Mouse (Mus musculus) hindbrain, embryonic 13.5 days (tissue): ENCODE data around the gene Eef2. TPM values are rescaled to one million over a fixed set of nuclear protein-coding genes. Genes with fewer than 3 reads are reported as not detected.
"Not testable (repeated sequence)": the region's sequence is repeated elsewhere in the genome, so short reads cannot be mapped to it uniquely, and the experiment has no call there.

Experiments used
- ATAC-seq: fragments of 200-750 bp; cut with Nextera tagmentation; 2 replicates; pipeline ENCODE4 v1.8.0; 2017; ENCODE audit warnings: moderate TSS enrichment; ENCODE audit not compliant: low FRiP score
- H3K27ac ChIP-seq: fragments of 300-500 bp; sonication (generic); 2 replicates; pipeline ENCODE4 v1.5.1; 2015; ENCODE audit warnings: inconsistent platforms, mild to moderate bottlenecking, moderate library complexity
- H3K27me3 ChIP-seq: fragments of 300-500 bp; sonication (generic); 2 replicates; pipeline ENCODE4 v1.6.1; 2015; ENCODE audit warnings: mild to moderate bottlenecking, inconsistent platforms
- H3K36me3 ChIP-seq: fragments of 300-500 bp; sonication (generic); 2 replicates; pipeline ENCODE4 v1.6.1; 2015; ENCODE audit warnings: mild to moderate bottlenecking, inconsistent platforms
- H3K4me1 ChIP-seq: fragments of 300-500 bp; sonication (generic); replicated peaks from 2 replicates; pipeline ENCODE4 v1.6.1; 2015; ENCODE audit warnings: inconsistent platforms
- H3K4me2 ChIP-seq: fragments of 300-500 bp; sonication (generic); 2 replicates; pipeline ENCODE4 v1.6.1; 2015; ENCODE audit warnings: inconsistent platforms, mild to moderate bottlenecking, moderate library complexity
- H3K4me3 ChIP-seq: fragments of 300-500 bp; sonication (generic); 2 replicates; pipeline ENCODE4 v1.5.1; 2015; ENCODE audit warnings: mild to moderate bottlenecking, inconsistent platforms
- H3K9ac ChIP-seq: fragments of 300-500 bp; sonication (generic); 2 replicates; pipeline ENCODE4 v1.6.1; 2015; ENCODE audit warnings: mild to moderate bottlenecking, inconsistent platforms
- H3K9me3 ChIP-seq: fragments of 300-500 bp; sonication (generic); 2 replicates; pipeline ENCODE4 v1.6.1; 2016; ENCODE audit warnings: inconsistent platforms
- WGBS: fragments of 180-500 bp; shearing (Covaris S2); methylation state at CpG from one replicate; pipeline ENCODE4 v1.1.7; 2015; 5-methylcytosine and 5-hydroxymethylcytosine counted together
- polyA plus RNA-seq: library from polyadenylated mRNA; unstranded; fragments of >200 nt; fragmentation: Nextera tagmentation; extraction: Ambion mirVana; gene quantifications from 2 replicates; pipeline ENCODE4 v1.2.1, GENCODE M21; 2015

The Eef2 gene
- polyA plus RNA-seq, 1 experiment from 2014 or later = 561 TPM

GRCm38 (mm10) chr10:81198990-81199389 lies 22.6 kb downstream of the Eef2 start:
- H3K27ac ChIP-seq = no peak overlapping the region
- no peaks in the 10 kb centered on the region for H3K36me3 ChIP-seq
- H3K9ac ChIP-seq = no peak overlapping the region
- peaks cover 56% of the 10 kb centered on the region for H3K27me3 ChIP-seq
- no peaks in the 10 kb centered on the region for H3K9me3 ChIP-seq
- H3K4me2 ChIP-seq = no peak overlapping the region
- no peak for ATAC-seq
- H3K4me1 ChIP-seq = peaks cover 7% of the 10 kb centered on the region
- no peak overlapping the region for H3K4me3 ChIP-seq
- WGBS = 91% methylated on average over 6 of the region's 6 CpGs

- peaks cover 10% of the 10 kb centered on the region for H3K36me3 ChIP-seq
- ATAC-seq = no peak
- H3K4me2 ChIP-seq = no peak overlapping the region
- 86% methylated on average over 13 of the region's 13 CpGs for WGBS
- no peaks in the 10 kb centered on the region for H3K9me3 ChIP-seq
- H3K27me3 ChIP-seq = peaks cover 44% of the 10 kb centered on the region
- no peaks in the 10 kb centered on the region for H3K4me1 ChIP-seq
- H3K9ac ChIP-seq = no peak overlapping the region
- H3K4me3 ChIP-seq = no peak overlapping the region
- no peak overlapping the region for H3K27ac ChIP-seq
Measured at GRCm38 (mm10) chr10:81200141-81200540, 23.7 kb downstream of the Eef2 start.

DNA sequence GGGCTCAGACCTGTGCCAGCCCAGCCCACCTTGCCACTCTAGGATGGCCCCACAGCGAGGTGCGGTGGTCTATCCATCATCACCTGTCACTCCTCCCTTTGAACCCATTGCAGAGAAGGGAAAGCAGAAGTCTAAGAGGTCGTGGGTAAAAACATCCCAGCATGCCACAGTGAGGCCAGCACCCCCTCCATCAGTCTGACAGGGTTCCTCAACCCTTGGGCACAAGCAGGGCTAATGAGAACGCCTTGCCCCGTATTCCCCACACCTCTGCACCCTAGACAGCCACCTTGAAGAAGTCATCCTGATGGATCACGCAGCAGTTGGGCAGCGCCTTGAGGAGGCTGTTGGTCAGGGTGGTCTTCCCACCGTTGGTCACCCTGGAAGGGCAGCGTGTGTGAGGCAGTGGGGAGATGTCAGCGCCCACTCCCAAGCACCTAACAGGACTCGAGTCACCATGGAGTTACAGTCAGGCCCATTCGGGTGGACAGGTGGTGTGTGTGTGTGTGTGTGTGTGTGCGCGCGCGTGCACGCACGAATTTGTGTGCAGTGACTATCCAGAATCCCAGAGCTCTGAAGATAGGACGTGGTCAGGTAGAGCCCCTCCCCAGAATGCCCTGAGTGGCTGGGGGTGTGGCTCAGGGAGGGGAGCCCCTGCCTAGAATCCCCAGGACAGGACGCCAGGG lies 24.3 kb downstream of the Eef2 start:
- H3K4me2 ChIP-seq = no peak overlapping the region
- ATAC-seq = no peak
- H3K9ac ChIP-seq = peak overlapping the region; percentile 20; the same call in 1 of the 2 replicates
- WGBS = 78% methylated on average over 20 of the region's 20 CpGs
- no peak overlapping the region for H3K27ac ChIP-seq
- H3K36me3 ChIP-seq = peaks cover 17% of the 10 kb centered on the region
- H3K4me1 ChIP-seq = no peaks in the 10 kb centered on the region
- H3K4me3 ChIP-seq = no peak overlapping the region
- H3K9me3 ChIP-seq = no peaks in the 10 kb centered on the region
- peaks cover 38% of the 10 kb centered on the region for H3K27me3 ChIP-seq

DNA sequence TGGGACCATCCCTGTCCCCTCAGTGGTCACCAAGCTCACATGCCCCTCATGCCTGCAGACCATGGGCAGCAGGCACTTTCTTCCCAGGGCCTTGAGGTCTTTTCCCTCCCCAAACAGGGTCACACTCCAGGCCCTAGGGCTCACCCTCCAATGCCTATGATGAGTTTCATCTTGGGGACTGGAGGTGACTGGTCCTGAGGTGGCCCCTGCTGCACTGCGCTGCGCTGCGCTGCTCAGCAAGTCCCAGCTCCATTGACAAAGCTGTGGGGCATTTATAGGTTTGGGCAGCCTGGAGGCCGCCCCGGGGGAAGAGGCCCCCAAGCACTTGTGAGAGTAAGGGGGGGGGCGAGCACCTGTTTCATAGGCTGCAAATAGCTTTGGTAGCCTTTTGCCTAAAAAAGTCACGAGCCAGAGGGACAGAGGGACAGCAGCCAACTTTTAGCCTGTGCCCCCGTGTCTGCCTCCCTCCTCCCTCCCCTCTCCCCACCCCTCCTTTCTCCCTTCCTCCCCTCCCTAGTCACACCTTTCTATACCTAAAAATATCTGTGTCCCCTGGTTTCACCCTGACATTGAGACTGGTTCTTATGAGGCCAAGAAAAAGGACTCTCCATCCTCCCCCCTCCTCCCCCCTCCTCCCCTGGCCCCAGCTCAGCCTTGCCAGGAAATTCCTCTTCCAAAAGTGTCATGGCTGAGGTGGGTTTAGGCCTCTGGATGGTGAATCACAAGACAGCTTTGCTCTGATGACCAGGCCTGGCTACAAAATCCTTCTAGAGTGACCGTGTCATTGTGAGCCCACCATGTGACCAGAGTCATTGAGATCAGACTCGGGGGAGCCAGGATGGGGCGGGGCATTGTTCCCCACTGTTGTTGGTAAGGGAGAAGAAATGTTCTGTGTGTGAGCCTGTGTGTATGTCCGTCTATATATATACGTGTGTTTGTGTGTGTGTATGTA lies 25.7 kb downstream of the Eef2 start, which contains the start of gene Nmrk2:
Gene Nmrk2, minus strand, starts transcription at position 245 of the 952 bp plus-strand sequence.
- WGBS = 62% methylated on average over 13 of the region's 13 CpGs
- Histone ChIP-seq H3K36me3 (peaks cover 29% of the 10 kb centered on the region), H3K9ac (peak within 1 kb of the TSS; percentile 20; the same call in 1 of the 2 replicates), H3K4me1 (no peaks in the 10 kb centered on the region), H3K27me3 (peaks cover 25% of the 10 kb centered on the region), H3K9me3 (no peaks in the 10 kb centered on the region), H3K27ac (no peak within 1 kb of the TSS), H3K4me3 (no peak within 1 kb of the TSS), H3K4me2 (no peak within 1 kb of the TSS)
- ATAC-seq = no peak

DNA sequence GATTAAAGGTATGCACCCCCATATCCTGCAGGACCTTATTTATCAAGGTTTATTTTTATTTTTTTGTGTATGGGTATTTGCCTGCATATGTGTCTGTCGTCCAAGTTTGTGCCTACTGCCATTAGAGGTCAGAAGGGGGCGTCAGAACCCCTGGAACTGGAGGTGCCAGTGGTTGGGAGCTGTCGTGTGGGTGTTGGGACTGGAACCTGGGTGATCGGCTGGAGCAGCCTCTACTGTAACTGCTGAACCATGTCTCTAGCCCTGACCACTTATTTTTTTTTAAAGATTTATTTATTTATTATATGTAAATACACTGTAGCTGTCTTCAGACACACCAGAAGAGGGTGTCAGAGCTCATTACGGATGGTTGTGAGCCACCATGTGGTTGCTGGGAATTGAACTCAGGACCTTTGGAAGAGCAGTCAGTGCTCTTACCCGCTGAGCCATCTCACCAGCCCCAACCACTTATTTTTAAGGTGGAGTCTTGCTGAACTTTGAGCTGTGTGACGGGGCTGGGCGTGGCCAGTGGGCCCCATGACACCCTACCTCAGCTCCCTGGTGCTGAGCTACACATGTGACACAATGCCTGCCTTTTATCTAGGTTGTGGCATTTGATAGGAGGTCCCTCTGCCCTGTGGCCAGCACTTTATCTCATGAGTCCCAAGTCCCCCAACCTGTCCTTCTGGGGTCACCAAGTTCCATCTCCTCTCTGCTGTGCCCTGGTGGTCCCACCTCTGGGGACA lies 26.7 kb downstream of the Eef2 start:
- Histone ChIP-seq H3K9ac (no peak overlapping the region), H3K27me3 (peaks cover 18% of the 10 kb centered on the region), H3K9me3 (no peaks in the 10 kb centered on the region), H3K27ac (0 out of 2 replicates have a peak overlapping the region, but pooled peaks have one; percentile 30), H3K4me3 (no peak overlapping the region), H3K36me3 (peaks cover 39% of the 10 kb centered on the region), H3K4me1 (no peaks in the 10 kb centered on the region), H3K4me2 (no peak overlapping the region)
- 75% methylated on average over 8 of the region's 8 CpGs for WGBS
- ATAC-seq = peak; percentile 17; the same call in 1 of the 2 replicates

- Histone ChIP-seq H3K4me2 (no peak overlapping the region), H3K9me3 (no peaks in the 10 kb centered on the region), H3K27ac (0 out of 2 replicates have a peak overlapping the region, but pooled peaks have one; percentile 30), H3K4me1 (no peaks in the 10 kb centered on the region), H3K36me3 (peaks cover 47% of the 10 kb centered on the region), H3K9ac (no peak overlapping the region), H3K27me3 (peaks cover 11% of the 10 kb centered on the region), H3K4me3 (no peak overlapping the region)
- 0 out of 2 replicates have a peak, but pooled peaks have one; percentile 21 for ATAC-seq
- 71% methylated on average over 4 of the region's 4 CpGs for WGBS
Measured at GRCm38 (mm10) chr10:81204137-81204536, 27.7 kb downstream of the Eef2 start.

GRCm38 (mm10) chr10:81210154-81210553 lies 33.7 kb downstream of the Eef2 start:
- H3K27ac ChIP-seq = no peak overlapping the region
- H3K4me2 ChIP-seq = no peak overlapping the region
- no peak for ATAC-seq
- no peak overlapping the region for H3K4me3 ChIP-seq
- WGBS = 92% methylated on average over 5 of the region's 5 CpGs
- H3K9me3 ChIP-seq = peaks cover 10% of the 10 kb centered on the region; the same call in 1 of the 2 replicates
- H3K36me3 ChIP-seq = peaks cover 96% of the 10 kb centered on the region
- H3K4me1 ChIP-seq = no peaks in the 10 kb centered on the region
- no peak overlapping the region for H3K9ac ChIP-seq
- H3K27me3 ChIP-seq = no peaks in the 10 kb centered on the region

- Histone ChIP-seq H3K27ac (no peak overlapping the region), H3K9ac (no peak overlapping the region), H3K27me3 (no peaks in the 10 kb centered on the region), H3K9me3 (peaks cover 4% of the 10 kb centered on the region; the same call in 1 of the 2 replicates), H3K4me2 (no peak overlapping the region), H3K4me3 (no peak overlapping the region), H3K4me1 (no peaks in the 10 kb centered on the region), H3K36me3 (peaks cover 92% of the 10 kb centered on the region)
- WGBS = 85% methylated on average over 6 of the region's 6 CpGs
- ATAC-seq = no peak
Measured at GRCm38 (mm10) chr10:81216260-81216659, 39.8 kb downstream of the Eef2 start.

DNA sequence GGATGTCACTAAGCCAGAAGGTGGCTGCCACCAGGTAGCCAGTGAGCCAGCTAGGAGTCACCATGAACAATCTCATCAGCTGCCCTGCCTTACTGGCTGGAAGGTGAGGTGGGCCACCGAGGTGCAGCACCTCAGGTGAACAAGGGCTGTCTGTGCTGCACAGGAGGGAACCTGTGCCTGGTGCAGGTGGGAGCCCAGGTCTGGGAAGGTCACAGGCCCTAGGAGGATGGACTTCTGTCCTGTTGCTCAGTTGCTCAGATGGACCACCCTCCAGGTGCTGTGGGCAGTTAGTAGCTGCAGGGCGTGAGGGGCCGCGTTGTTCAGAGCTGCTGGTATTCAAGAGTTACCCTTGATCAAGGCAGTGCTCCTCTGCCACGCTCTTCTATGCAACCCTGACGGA lies 40.4 kb downstream of the Eef2 start:
- H3K4me2 ChIP-seq = no peak overlapping the region
- H3K27ac ChIP-seq = no peak overlapping the region
- peaks cover 92% of the 10 kb centered on the region for H3K36me3 ChIP-seq
- no peak overlapping the region for H3K4me3 ChIP-seq
- H3K4me1 ChIP-seq = no peaks in the 10 kb centered on the region
- no peaks in the 10 kb centered on the region for H3K27me3 ChIP-seq
- WGBS = 88% methylated on average over 6 of the region's 6 CpGs
- peaks cover 4% of the 10 kb centered on the region; the same call in 1 of the 2 replicates for H3K9me3 ChIP-seq
- no peak for ATAC-seq
- no peak overlapping the region for H3K9ac ChIP-seq

- peaks cover 92% of the 10 kb centered on the region for H3K36me3 ChIP-seq
- not testable (repeated sequence) for H3K4me2 ChIP-seq, H3K27me3 ChIP-seq, H3K27ac ChIP-seq, ATAC-seq, H3K9ac ChIP-seq, H3K4me3 ChIP-seq, H3K9me3 ChIP-seq, H3K4me1 ChIP-seq
- WGBS = 23% methylated on average over 1 of the region's 1 CpGs
Measured at GRCm38 (mm10) chr10:81217267-81217666, 40.8 kb downstream of the Eef2 start.

DNA sequence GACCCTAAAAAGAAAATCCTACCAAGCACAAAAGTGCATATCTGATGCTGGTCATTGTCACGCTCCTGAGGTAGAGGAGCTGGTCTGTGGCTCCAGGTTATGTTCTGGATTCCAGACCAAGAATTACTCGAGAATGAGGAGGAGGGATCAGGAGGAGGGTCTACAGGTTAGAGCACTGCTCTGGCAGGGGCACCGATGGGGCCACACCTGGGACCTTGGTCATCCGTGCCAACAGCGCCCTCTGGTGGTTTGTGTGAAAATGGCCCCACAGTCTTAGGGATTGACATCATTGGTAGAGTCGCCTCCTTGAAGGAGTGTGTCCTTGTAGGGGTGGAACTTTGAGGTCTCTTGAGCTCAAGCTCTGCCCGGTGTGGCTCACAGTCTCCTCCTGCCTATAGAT lies 41.5 kb downstream of the Eef2 start:
- peaks cover 92% of the 10 kb centered on the region for H3K36me3 ChIP-seq
- no peak overlapping the region for H3K27ac ChIP-seq
- WGBS = 37% methylated on average over 7 of the region's 7 CpGs
- no peak overlapping the region for H3K4me3 ChIP-seq
- no peak for ATAC-seq
- no peak overlapping the region for H3K9ac ChIP-seq
- no peak overlapping the region for H3K4me2 ChIP-seq
- no peaks in the 10 kb centered on the region for H3K4me1 ChIP-seq
- H3K27me3 ChIP-seq = no peaks in the 10 kb centered on the region
- no peaks in the 10 kb centered on the region for H3K9me3 ChIP-seq
